Mouse (Mus musculus): ENCODE data around the gene Tmem217.

- TF ChIP-seq EP300 (IDR thresholded peaks at IDR 0.05; ENCODE audit: low read depth) (no peak), CTCF (IDR thresholded peaks at IDR 0.05; ENCODE audit: low read depth) (no peak)
Measured at GRCm38 (mm10) chr17:29493461-29493980, 58.7 kb downstream of the Tmem217 start.

Data from heart, postnatal 0 days (tissue).